ENCODE assay signal across 11 mouse cellular contexts in genomic region chr12:84755008-84755695, GRCm38 (mm10). TPM values are rescaled to one million over a fixed set of nuclear protein-coding genes. Genes with fewer than 3 reads are reported as not detected.
DNase-seq lines count a peak whose midpoint lies in the region; ATAC-seq lines count a peak whose summit lies in the region.
"Had no signal": no experiment of that assay in that cellular context is flagged by ENCODE, and none has a peak within 500 bp of the region (broad histone marks: within the 10 kb centered on the region; RNA-seq: fewer than 3 reads in every experiment).

No protein-coding gene starts in this region.

- peaks cover 47% of the 10 kb centered on the region for H3K36me3 ChIP-seq in forebrain, embryonic 10.5 days (replicated peaks)
- H3K36me3 ChIP-seq in forebrain, embryonic 16.5 days (ENCODE audit: control insufficient read depth, insufficient read depth): peaks cover 15% of the 10 kb centered on the region
- H3K36me3 ChIP-seq in embryonic facial prominence, embryonic 10.5 days (replicated peaks): peaks cover 63% of the 10 kb centered on the region
- H3K36me3 ChIP-seq in hindbrain, embryonic 15.5 days: peaks cover 9% of the 10 kb centered on the region; the same call in 1 of the 2 replicates
- peaks cover 5% of the 10 kb centered on the region; the same call in 1 of the 2 replicates for H3K36me3 ChIP-seq in liver, embryonic 11.5 days (ENCODE audit: control insufficient read depth, insufficient read depth, low read length)

- H3K27me3 ChIP-seq in forebrain, embryonic 10.5 days (ENCODE audit: poor library complexity, severe bottlenecking): peaks cover 12% of the 10 kb centered on the region
- no peaks in the 10 kb centered on the region for H3K27me3 ChIP-seq in forebrain, embryonic 16.5 days (replicated peaks; ENCODE audit: control insufficient read depth, insufficient read depth, low read length)
- H3K27me3 ChIP-seq in embryonic facial prominence, embryonic 10.5 days (replicated peaks; ENCODE audit: low read depth, poor library complexity, severe bottlenecking): no peaks in the 10 kb centered on the region
- no peaks in the 10 kb centered on the region for H3K27me3 ChIP-seq in hindbrain, embryonic 15.5 days
- H3K27me3 ChIP-seq in liver, embryonic 11.5 days (replicated peaks; ENCODE audit: control insufficient read depth, insufficient read depth, low read length): no peaks in the 10 kb centered on the region
- H3K27me3 ChIP-seq: stomach, embryonic 15.5 days had no signal

- DNase-seq in forebrain, embryonic 10.5 days (ENCODE audit: extremely low spot score, low spot score): peak; percentile 79
- peak; percentile 64 for DNase-seq in 416B (ENCODE audit: low read depth)
- DNase-seq in adrenal gland, postnatal 36 days: peak; percentile 61 to 79
- DNase-seq in embryonic facial prominence, embryonic 10.5 days (ENCODE audit: low spot score): peak; percentile 80
- peak; percentile 66 for DNase-seq in liver, embryonic 11.5 days (ENCODE audit: low spot score)
- peak; percentile 88 for DNase-seq in retina, embryonic 14.5 days (ENCODE audit: low spot score)

- no peak for ATAC-seq in forebrain, embryonic 16.5 days
- peak; percentile 51; the same call in 1 of the 2 replicates for ATAC-seq in hindbrain, embryonic 15.5 days (ENCODE audit: low FRiP score, low read depth)
- no peak for ATAC-seq in liver, embryonic 11.5 days (replicated peaks; ENCODE audit: low FRiP score)

- 35% methylated on average over 16 of the region's 16 CpGs for WGBS in forebrain, embryonic 10.5 days
- WGBS in forebrain, embryonic 16.5 days: 19% methylated on average over 16 of the region's 16 CpGs
- 59% methylated on average over 16 of the region's 16 CpGs for WGBS in embryonic facial prominence, embryonic 10.5 days
- 27% methylated on average over 16 of the region's 16 CpGs for WGBS in hindbrain, embryonic 15.5 days
- 66% methylated on average over 16 of the region's 16 CpGs for whole genome bisulfite sequencing in liver, embryonic 11.5 days

- H3K4me2 ChIP-seq in forebrain, embryonic 16.5 days (ENCODE audit: low read length): no peak overlapping the region
- no peak overlapping the region for H3K4me2 ChIP-seq in hindbrain, embryonic 15.5 days
- H3K4me2 ChIP-seq in liver, embryonic 11.5 days: no peak overlapping the region
- H3K4me2 ChIP-seq: stomach, embryonic 15.5 days had no signal

- H3K9me3 ChIP-seq in forebrain, embryonic 10.5 days: no peaks in the 10 kb centered on the region
- H3K9me3 ChIP-seq in forebrain, embryonic 16.5 days (ENCODE audit: control insufficient read depth, low read length): no peaks in the 10 kb centered on the region
- H3K9me3 ChIP-seq in embryonic facial prominence, embryonic 10.5 days: no peaks in the 10 kb centered on the region
- no peaks in the 10 kb centered on the region for H3K9me3 ChIP-seq in hindbrain, embryonic 15.5 days
- no peaks in the 10 kb centered on the region for H3K9me3 ChIP-seq in liver, embryonic 11.5 days (ENCODE audit: control insufficient read depth, low read length)
- H3K9me3 ChIP-seq: stomach, embryonic 15.5 days had no signal

- H3K4me3 ChIP-seq in forebrain, embryonic 10.5 days: peak overlapping the region; percentile 10; the same call in 1 of the 2 replicates
- no peak overlapping the region for H3K4me3 ChIP-seq in forebrain, embryonic 16.5 days (replicated peaks; ENCODE audit: low read length)
- no peak overlapping the region for H3K4me3 ChIP-seq in embryonic facial prominence, embryonic 10.5 days
- H3K4me3 ChIP-seq in hindbrain, embryonic 15.5 days: no peak overlapping the region
- no peak overlapping the region for H3K4me3 ChIP-seq in liver, embryonic 11.5 days (ENCODE audit: low read depth, low read length)
- H3K4me3 ChIP-seq: stomach, embryonic 15.5 days had no signal

- H3K27ac ChIP-seq in forebrain, embryonic 10.5 days: 0 out of 2 replicates have a peak overlapping the region, but pooled peaks have one; percentile 22
- H3K27ac ChIP-seq in forebrain, embryonic 16.5 days (ENCODE audit: low read length): no peak overlapping the region
- H3K27ac ChIP-seq in embryonic facial prominence, embryonic 10.5 days (replicated peaks): no peak overlapping the region
- 0 out of 2 replicates have a peak overlapping the region, but pooled peaks have one; percentile 4 for H3K27ac ChIP-seq in hindbrain, embryonic 15.5 days (replicated peaks)
- no peak overlapping the region for H3K27ac ChIP-seq in liver, embryonic 11.5 days (ENCODE audit: low read depth, low read length)
- H3K27ac ChIP-seq: stomach, embryonic 15.5 days had no signal

- peaks cover 49% of the 10 kb centered on the region for H3K4me1 ChIP-seq in forebrain, embryonic 10.5 days
- H3K4me1 ChIP-seq in forebrain, embryonic 16.5 days (replicated peaks; ENCODE audit: control insufficient read depth, insufficient read depth, low read length): peaks cover 24% of the 10 kb centered on the region
- peaks cover 17% of the 10 kb centered on the region for H3K4me1 ChIP-seq in embryonic facial prominence, embryonic 10.5 days
- H3K4me1 ChIP-seq in hindbrain, embryonic 15.5 days (replicated peaks): peaks cover 24% of the 10 kb centered on the region
- no peaks in the 10 kb centered on the region for H3K4me1 ChIP-seq in liver, embryonic 11.5 days (replicated peaks; ENCODE audit: control insufficient read depth, insufficient read depth, low read length)
- H3K4me1 ChIP-seq: stomach, embryonic 15.5 days had no signal

- no peak overlapping the region for H3K9ac ChIP-seq in forebrain, embryonic 16.5 days (replicated peaks; ENCODE audit: low read depth, low read length)
- no peak overlapping the region for H3K9ac ChIP-seq in hindbrain, embryonic 15.5 days
- H3K9ac ChIP-seq in liver, embryonic 11.5 days (ENCODE audit: low read depth, low read length): no peak overlapping the region
- H3K9ac ChIP-seq: stomach, embryonic 15.5 days had no signal

RNA-seq across cellular contexts. Expression of gene Npc2, which starts 17.8 kb away (rescaled TPM):
- polyA plus RNA-seq in forebrain, embryonic 10.5 days (2016; fragmentation: Nextera tagmentation; extraction: Ambion mirVana): 62.7 and 66.0 TPM in 2 replicates
- 76.8 and 80.8 TPM in 2 replicates for polyA plus RNA-seq in forebrain, embryonic 16.5 days (2015; fragmentation: Nextera tagmentation; extraction: Ambion mirVana)
- 10 to 100 TPM; 82.3 to 91.0 TPM for total RNA-seq in adrenal gland, postnatal 36 days (2021)
- polyA plus RNA-seq in embryonic facial prominence, embryonic 10.5 days (2016; fragmentation: Nextera tagmentation; extraction: Ambion mirVana): 62.8 and 64.4 TPM in 2 replicates
- polyA plus RNA-seq in hindbrain, embryonic 15.5 days (2015; fragmentation: Nextera tagmentation; extraction: Ambion mirVana): 59.0 and 64.0 TPM in 2 replicates
- 40.3 and 41.7 TPM in 2 replicates for polyA plus RNA-seq in liver, embryonic 11.5 days (2014; fragmentation: Nextera tagmentation; extraction: Ambion mirVana)

RNA-seq across cellular contexts. Expression of gene Isca2, which starts 17.9 kb away (rescaled TPM):
- polyA plus RNA-seq in forebrain, embryonic 10.5 days (2016; fragmentation: Nextera tagmentation; extraction: Ambion mirVana): 151 and 152 TPM in 2 replicates
- polyA plus RNA-seq in forebrain, embryonic 16.5 days (2015; fragmentation: Nextera tagmentation; extraction: Ambion mirVana): 108 and 141 TPM in 2 replicates
- 10 to 100 TPM; 60.9 to 68.7 TPM for total RNA-seq in adrenal gland, postnatal 36 days (2021)
- polyA plus RNA-seq in embryonic facial prominence, embryonic 10.5 days (2016; fragmentation: Nextera tagmentation; extraction: Ambion mirVana): 135 and 141 TPM in 2 replicates
- 137 and 151 TPM in 2 replicates for polyA plus RNA-seq in hindbrain, embryonic 15.5 days (2015; fragmentation: Nextera tagmentation; extraction: Ambion mirVana)
- 139 TPM in 2 replicates for polyA plus RNA-seq in liver, embryonic 11.5 days (2014; fragmentation: Nextera tagmentation; extraction: Ambion mirVana)

RNA-seq across cellular contexts. Expression of gene Syndig1l, which starts 56.5 kb away (rescaled TPM):
- 0.10 and 0.15 TPM in 2 replicates for polyA plus RNA-seq in forebrain, embryonic 10.5 days (2016; fragmentation: Nextera tagmentation; extraction: Ambion mirVana)
- polyA plus RNA-seq in forebrain, embryonic 16.5 days (2015; fragmentation: Nextera tagmentation; extraction: Ambion mirVana): 3.4 and 4.2 TPM in 2 replicates
- total RNA-seq in adrenal gland, postnatal 36 days (2021): not detected
- polyA plus RNA-seq in embryonic facial prominence, embryonic 10.5 days (2016; fragmentation: Nextera tagmentation; extraction: Ambion mirVana): not detected in 2 replicates
- 10.9 and 12.0 TPM in 2 replicates for polyA plus RNA-seq in hindbrain, embryonic 15.5 days (2015; fragmentation: Nextera tagmentation; extraction: Ambion mirVana)
- 0.08 and 0.12 TPM in 2 replicates for polyA plus RNA-seq in liver, embryonic 11.5 days (2014; fragmentation: Nextera tagmentation; extraction: Ambion mirVana)
- total RNA-seq: hematopoietic stem cell, adult 5-6 weeks had no signal
- polyA plus RNA-seq: C2C12 had no signal

Comparison
In these comparisons a context has a peak if more than half of its experiments do, and no peak if none do; other contexts are left out.
1. H3K27ac ChIP-seq: peak in forebrain, embryonic 10.5 days (single experiment) and hindbrain, embryonic 15.5 days (single experiment); none in forebrain, embryonic 16.5 days (single experiment), embryonic facial prominence, embryonic 10.5 days (single experiment) and liver, embryonic 11.5 days (single experiment).
2. Peak in every context shown above with its lines, with median percentiles within 50 percentile points of each other: DNase-seq.